Mouse (Mus musculus) olfactory bulb, adult 2 months (tissue): ENCODE measurements around the gene Tgoln1. TPM values are rescaled to one million over a fixed set of nuclear protein-coding genes. Genes with fewer than 3 reads are reported as not detected.
A peak's percentile ranks its signal among the peaks of the same experiment; 100 is the strongest.

Experiments used
- H3K27ac ChIP-seq: fragments of 200-500 bp; 2 replicates; pipeline ENCODE4 v1.5.1; 2012; ENCODE audit warnings: low read depth, low read length; ENCODE audit not compliant: insufficient read depth
- H3K4me1 ChIP-seq: fragments of 200-500 bp; 2 replicates; pipeline ENCODE4 v1.6.1; 2012; ENCODE audit warnings: low read length; ENCODE audit not compliant: control insufficient read depth, insufficient read depth
- H3K4me3 ChIP-seq: fragments of 200-500 bp; 2 replicates; pipeline ENCODE4 v1.5.1; 2012; ENCODE audit warnings: mild to moderate bottlenecking, low read depth, low read length, moderate library complexity; ENCODE audit not compliant: insufficient read depth
- CTCF ChIP-seq: fragments of 200-500 bp; IDR thresholded peaks from 2 replicates; pipeline ENCODE4 v1.5.1; 2012; ENCODE audit warnings: low read depth, mild to moderate bottlenecking, low read length, moderate library complexity; ENCODE audit not compliant: insufficient read depth
- POLR2A ChIP-seq: fragments of 200-500 bp; IDR thresholded peaks from 2 replicates; pipeline ENCODE4 v1.6.1; 2012; ENCODE audit warnings: mild to moderate bottlenecking, low read depth, low read length, moderate library complexity; ENCODE audit not compliant: insufficient read depth
- WGBS: fragments of 180-500 bp; shearing (Covaris S2); methylation state at CpG from one replicate; pipeline ENCODE4 v1.1.7; 2018; 5-methylcytosine and 5-hydroxymethylcytosine counted together
- polyA plus RNA-seq: library from polyadenylated mRNA; stranded (reverse); fragments of >200 nt; gene quantifications from 2 replicates; pipeline ENCODE4 v1.2.4, GENCODE M21; 2012; ENCODE audit warnings: low replicate concordance; ENCODE audit not compliant: missing spikeins, insufficient read depth, insufficient read length

Gene Tgoln1
- polyA plus RNA-seq, 1 experiment: not detected

DNA sequence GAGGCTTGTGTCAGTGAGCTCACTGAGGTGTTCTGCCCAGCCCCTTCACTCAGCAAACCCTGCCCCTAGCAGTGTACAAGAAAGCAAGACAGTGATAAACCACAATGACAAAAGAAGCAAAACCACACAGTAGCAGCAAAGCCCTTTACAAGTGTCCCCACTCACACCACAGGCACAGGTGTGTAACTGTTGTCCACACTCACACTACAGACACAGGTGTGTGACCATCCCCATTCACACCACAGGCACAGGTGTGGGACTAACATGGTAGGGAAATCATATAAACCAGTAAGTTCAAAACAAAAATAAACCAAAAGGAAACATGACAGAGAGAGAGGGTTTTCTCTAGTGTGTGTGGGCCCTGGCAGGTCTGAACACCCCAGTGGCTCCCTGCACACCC, 28.5 kb downstream of the Tgoln1 start:
- H3K4me1 ChIP-seq: no peaks in the 10 kb centered on the region

GRCm38 (mm10) chr6:72586701-72587100, 30.1 kb downstream of the Tgoln1 start:
- Histone ChIP-seq H3K27ac (no peak overlapping the region), H3K4me1 (no peaks in the 10 kb centered on the region; the same call in 1 of the 2 replicates), H3K4me3 (no peak overlapping the region)
- 74% methylated on average over 3 of the region's 3 CpGs for WGBS
- TF ChIP-seq CTCF: no peak
- no peak for TF ChIP-seq POLR2A

More for the DNA sequence above, 28.5 kb downstream of the Tgoln1 start:
- TF ChIP-seq POLR2A (no peak), CTCF (no peak)
- no peak overlapping the region for H3K4me3 ChIP-seq
- no peak overlapping the region for H3K27ac ChIP-seq

GRCm38 (mm10) chr6:72584154-72584553, 32.6 kb downstream of the Tgoln1 start:
- 94% methylated on average over 11 of the region's 11 CpGs for WGBS
- no peak for TF ChIP-seq CTCF
- TF ChIP-seq POLR2A: no peak
- Histone ChIP-seq H3K4me1 (no peaks in the 10 kb centered on the region; the same call in 1 of the 2 replicates), H3K27ac (no peak overlapping the region), H3K4me3 (no peak overlapping the region)

DNA sequence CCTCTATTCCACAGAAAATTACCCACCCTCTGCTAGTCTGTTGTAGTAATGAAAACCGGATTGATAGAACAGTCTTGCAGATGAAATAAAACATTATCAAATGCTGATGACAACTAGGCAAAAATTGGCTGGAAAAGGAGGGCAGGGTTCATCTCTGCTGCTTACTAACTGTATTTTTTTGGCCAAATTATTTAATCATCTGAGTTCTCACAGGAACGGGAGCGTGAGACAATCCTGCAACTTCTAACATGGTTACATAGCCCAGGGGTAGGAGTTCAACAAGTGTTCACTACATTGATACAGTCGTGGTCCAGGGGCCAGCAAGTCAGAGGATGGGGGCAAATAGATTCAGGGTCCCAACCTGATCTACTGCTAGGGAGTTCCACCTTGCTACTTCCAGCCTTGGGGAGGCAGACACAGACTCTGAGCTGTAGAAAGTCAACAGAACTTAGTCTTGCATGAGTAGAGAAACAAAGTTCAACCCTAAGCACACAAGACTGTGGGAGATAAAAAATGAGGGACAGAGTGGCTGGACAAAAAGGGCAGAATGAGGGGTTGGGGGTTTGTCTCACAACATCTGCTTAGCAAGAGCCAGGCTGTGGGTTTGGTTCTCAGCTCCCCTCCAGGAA, 33.5 kb downstream of the Tgoln1 start:
- WGBS: 88% methylated on average over 4 of the region's 4 CpGs
- TF ChIP-seq POLR2A: no peak
- no peak for TF ChIP-seq CTCF

GRCm38 (mm10) chr6:72581625-72582382, 35.0 kb downstream of the Tgoln1 start:
- H3K4me3 ChIP-seq: no peak overlapping the region
- H3K27ac ChIP-seq: no peak overlapping the region
- 66% methylated on average over 11 of the region's 11 CpGs for WGBS
- TF ChIP-seq CTCF (no peak), POLR2A (no peak)
- no peaks in the 10 kb centered on the region; the same call in 1 of the 2 replicates for H3K4me1 ChIP-seq

More for the DNA sequence above, 33.5 kb downstream of the Tgoln1 start:
- Histone ChIP-seq H3K4me1 (no peaks in the 10 kb centered on the region; the same call in 1 of the 2 replicates), H3K27ac (no peak overlapping the region), H3K4me3 (no peak overlapping the region)

- Histone ChIP-seq H3K4me3 (no peak overlapping the region), H3K4me1 (peaks cover under 1% of the 10 kb centered on the region; the same call in 1 of the 2 replicates), H3K27ac (no peak overlapping the region)
- WGBS: 89% methylated on average over 3 of the region's 3 CpGs
- no peak for TF ChIP-seq CTCF
- no peak for TF ChIP-seq POLR2A
These were observed 40.8 kb downstream of the Tgoln1 start for GRCm38 (mm10) chr6:72576041-72576440.

GRCm38 (mm10) chr6:72571826-72572225, 45.0 kb downstream of the Tgoln1 start:
- H3K4me3 ChIP-seq: no peak overlapping the region
- TF ChIP-seq CTCF (no peak), POLR2A (no peak)
- H3K27ac ChIP-seq: no peak overlapping the region; the same call in 1 of the 2 replicates
- peaks cover 2% of the 10 kb centered on the region; the same call in 1 of the 2 replicates for H3K4me1 ChIP-seq
- WGBS: 39% methylated on average over 3 of the region's 3 CpGs

- 0 out of 2 replicates have a peak overlapping the region, but pooled peaks have one; percentile 9 for H3K27ac ChIP-seq
- 65% methylated on average over 10 of the region's 10 CpGs for WGBS
These were observed 46.0 kb downstream of the Tgoln1 start for GRCm38 (mm10) chr6:72570644-72571397.

GRCm38 (mm10) chr6:72568736-72569135, 48.1 kb downstream of the Tgoln1 start:
- H3K27ac ChIP-seq: no peak overlapping the region
- TF ChIP-seq POLR2A (no peak), CTCF (no peak)
- peaks cover 16% of the 10 kb centered on the region for H3K4me1 ChIP-seq
- H3K4me3 ChIP-seq: no peak overlapping the region
- 85% methylated on average over 10 of the region's 10 CpGs for WGBS

More at GRCm38 (mm10) chr6:72570644-72571397, 46.0 kb downstream of the Tgoln1 start:
- Histone ChIP-seq H3K4me3 (no peak overlapping the region), H3K4me1 (peaks cover 8% of the 10 kb centered on the region)
- TF ChIP-seq CTCF: no peak
- TF ChIP-seq POLR2A: no peak
